Mouse (Mus musculus) kidney, postnatal 0 days (tissue): ENCODE measurements around the gene Pex11b. TPM values are rescaled to one million over a fixed set of nuclear protein-coding genes. Genes with fewer than 3 reads are reported as not detected.

Source experiments
- ATAC-seq: fragments of 200-750 bp; cut with Nextera tagmentation; replicated peaks from 2 replicates; pipeline ENCODE4 v1.8.0; 2017; ENCODE audit warnings: low read depth, moderate number of reproducible peaks, moderate TSS enrichment, moderate library complexity; ENCODE audit not compliant: low FRiP score
- DNase-seq: peaks from one replicate; pipeline ENCODE4 v3.0.0-alpha.2; 2016; ENCODE audit warnings: low spot score
- H3K27ac ChIP-seq: fragments of 300-500 bp; sonication (generic); 2 replicates; pipeline ENCODE4 v1.5.1; 2014; ENCODE audit warnings: mild to moderate bottlenecking
- H3K27me3 ChIP-seq: fragments of 300-500 bp; sonication (generic); 2 replicates; pipeline ENCODE4 v1.6.1; 2014; ENCODE audit warnings: low read length, mixed read lengths; ENCODE audit not compliant: insufficient read depth
- H3K36me3 ChIP-seq: fragments of 300-500 bp; sonication (generic); 2 replicates; pipeline ENCODE4 v1.6.1; 2014; ENCODE audit warnings: low read length, mixed read lengths; ENCODE audit not compliant: insufficient read depth
- H3K4me1 ChIP-seq: fragments of 300-500 bp; sonication (generic); replicated peaks from 2 replicates; pipeline ENCODE4 v1.6.1; 2014; ENCODE audit warnings: antibody characterized with exemption, low read length, mixed read lengths; ENCODE audit not compliant: insufficient read depth
- H3K4me2 ChIP-seq: fragments of 300-500 bp; sonication (generic); 2 replicates; pipeline ENCODE4 v1.6.1; 2014; ENCODE audit warnings: mild to moderate bottlenecking, low read length, moderate library complexity, mixed read lengths
- H3K4me3 ChIP-seq: fragments of 300-500 bp; sonication (generic); replicated peaks from 2 replicates; pipeline ENCODE4 v1.5.1; 2014; ENCODE audit warnings: low read depth, low read length
- H3K9ac ChIP-seq: fragments of 300-500 bp; sonication (generic); 2 replicates; pipeline ENCODE4 v1.6.1; 2014; ENCODE audit warnings: low read depth, low read length
- H3K9me3 ChIP-seq: fragments of 300-500 bp; sonication (generic); replicated peaks from 2 replicates; pipeline ENCODE4 v1.6.1; 2016; ENCODE audit warnings: low read length, inconsistent platforms, mixed read lengths
- CTCF ChIP-seq: IDR thresholded peaks from 2 replicates; pipeline ENCODE4 v1.5.1; 2016; ENCODE audit warnings: antibody characterized with exemption, low read depth, mild to moderate bottlenecking, moderate library complexity
- WGBS: fragments of 180-500 bp; shearing (Covaris S2); extraction: QIAGEN DNeasy Blood & Tissue Kit; methylation state at CpG from one replicate; pipeline ENCODE4 v1.1.7; 2014; 5-methylcytosine and 5-hydroxymethylcytosine counted together
- polyA plus RNA-seq: library from polyadenylated mRNA; unstranded; fragments of >200 nt; fragmentation: Nextera tagmentation; extraction: Ambion mirVana; gene quantifications from 2 replicates; pipeline ENCODE4 v1.2.1, GENCODE M21; 2015

Pex11b gene
- polyA plus RNA-seq, 1 experiment from 2014 or later: 70.1 TPM

- TF ChIP-seq CTCF: no peak
- 7% methylated on average over 15 of the region's 15 CpGs for WGBS
- DNase-seq (peak; percentile 6), ATAC-seq (no peak; the same call in 1 of the 2 replicates)
- peak overlapping the region; percentile 85 for H3K4me3 ChIP-seq
- H3K9ac ChIP-seq: peak overlapping the region; percentile 93
- no peaks in the 10 kb centered on the region for H3K27me3 ChIP-seq
- H3K4me2 ChIP-seq: peak overlapping the region; percentile 88
- H3K36me3 ChIP-seq: peaks cover 17% of the 10 kb centered on the region
- H3K27ac ChIP-seq: peak overlapping the region; percentile 85
- H3K4me1 ChIP-seq: peaks cover 7% of the 10 kb centered on the region
- no peaks in the 10 kb centered on the region for H3K9me3 ChIP-seq
Observed at GRCm38 (mm10) chr3:96635906-96636305, 730 bp downstream of the Pex11b start.

DNA sequence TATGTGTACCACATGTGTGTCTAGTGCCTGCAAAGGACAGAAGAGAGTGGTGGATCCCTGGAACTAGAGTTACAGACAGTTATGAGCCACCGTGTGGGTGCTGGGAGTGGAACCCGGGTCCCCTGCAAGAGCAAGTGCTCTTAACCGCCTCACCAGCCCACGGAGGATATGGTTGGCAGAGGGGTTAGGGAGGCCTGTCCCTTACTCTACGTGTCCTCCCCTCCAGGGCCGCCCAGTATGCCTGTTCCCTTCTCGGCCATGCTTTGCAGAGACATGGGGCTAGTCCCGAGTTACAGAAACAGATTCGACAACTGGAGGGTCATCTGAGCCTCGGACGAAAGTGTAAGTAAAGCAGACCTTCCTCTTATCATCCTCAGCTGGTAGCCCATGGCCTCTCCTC, 1.3 kb downstream of the Pex11b start:
- H3K9me3 ChIP-seq: no peaks in the 10 kb centered on the region
- DNase-seq: no peak
- peaks cover 7% of the 10 kb centered on the region for H3K4me1 ChIP-seq
- no peaks in the 10 kb centered on the region for H3K27me3 ChIP-seq
- peak overlapping the region; percentile 93; the same call in 1 of the 2 replicates for H3K9ac ChIP-seq
- ATAC-seq: no peak
- peaks cover 17% of the 10 kb centered on the region for H3K36me3 ChIP-seq
- no peak for TF ChIP-seq CTCF
- 62% methylated on average over 11 of the region's 11 CpGs for WGBS
- peak overlapping the region; percentile 85 for H3K4me3 ChIP-seq
- no peak overlapping the region for H3K27ac ChIP-seq
- H3K4me2 ChIP-seq: peak overlapping the region; percentile 88

- peak; percentile 75 for TF ChIP-seq CTCF
- ATAC-seq (no peak), DNase-seq (peak; percentile 68)
- H3K4me3 ChIP-seq: no peak overlapping the region
- no peak overlapping the region for H3K4me2 ChIP-seq
- 100% methylated on average over 1 of the region's 1 CpGs for WGBS
- H3K27ac ChIP-seq: no peak overlapping the region
- H3K9me3 ChIP-seq: no peaks in the 10 kb centered on the region
- H3K9ac ChIP-seq: no peak overlapping the region
- no peaks in the 10 kb centered on the region for H3K27me3 ChIP-seq
- H3K36me3 ChIP-seq: peaks cover 17% of the 10 kb centered on the region
- H3K4me1 ChIP-seq: peaks cover 7% of the 10 kb centered on the region
Observed at GRCm38 (mm10) chr3:96639219-96639618, 4.0 kb downstream of the Pex11b start.

GRCm38 (mm10) chr3:96645018-96645649, 10.0 kb downstream of the Pex11b start, which contains the start of gene Itga10:
Itga10 (plus strand) TSS chr3:96645584.
- Histone ChIP-seq H3K27me3 (no peaks in the 10 kb centered on the region), H3K4me1 (no peaks in the 10 kb centered on the region), H3K9ac (no peak within 1 kb of the TSS), H3K4me3 (no peak within 1 kb of the TSS), H3K4me2 (no peak within 1 kb of the TSS), H3K36me3 (0 out of 2 replicates have a peak, but pooled peaks cover 7% of the 10 kb centered on the region), H3K27ac (no peak within 1 kb of the TSS), H3K9me3 (no peaks in the 10 kb centered on the region)
- DNase-seq (peak; percentile 83), ATAC-seq (peak; percentile 63; the same call in 1 of the 2 replicates)
- 59% methylated on average over 7 of the region's 7 CpGs for WGBS
- peak; percentile 71 for TF ChIP-seq CTCF

DNA sequence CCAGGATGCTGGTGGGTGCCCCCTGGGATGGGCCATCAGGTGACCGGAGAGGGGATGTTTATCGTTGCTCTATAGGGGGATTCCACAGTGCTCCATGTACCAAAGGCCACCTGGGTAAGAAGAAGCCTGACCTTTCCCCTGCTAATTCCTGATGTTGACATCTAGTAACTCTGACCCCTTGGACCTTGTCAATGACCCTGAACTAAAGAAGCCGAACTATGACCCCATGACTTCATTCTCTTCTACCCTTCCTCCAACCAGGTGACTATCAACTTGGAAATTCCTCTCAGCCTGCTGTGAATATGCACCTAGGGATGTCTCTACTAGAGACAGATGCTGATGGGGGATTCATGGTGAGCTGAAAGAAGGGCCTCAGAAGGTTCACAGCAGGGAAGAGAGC, 12.2 kb downstream of the Pex11b start:
- Histone ChIP-seq H3K9ac (no peak overlapping the region), H3K27me3 (no peaks in the 10 kb centered on the region), H3K27ac (no peak overlapping the region), H3K9me3 (no peaks in the 10 kb centered on the region), H3K36me3 (0 out of 2 replicates have a peak, but pooled peaks cover 7% of the 10 kb centered on the region), H3K4me3 (no peak overlapping the region), H3K4me2 (no peak overlapping the region), H3K4me1 (no peaks in the 10 kb centered on the region)
- no peak for TF ChIP-seq CTCF
- DNase-seq (no peak), ATAC-seq (no peak)
- 84% methylated on average over 3 of the region's 3 CpGs for WGBS

GRCm38 (mm10) chr3:96660901-96661300, 25.7 kb downstream of the Pex11b start:
- no peak overlapping the region for H3K27ac ChIP-seq
- H3K4me1 ChIP-seq: 0 out of 2 replicates have a peak, but pooled peaks cover 3% of the 10 kb centered on the region
- ATAC-seq (no peak), DNase-seq (no peak)
- no peaks in the 10 kb centered on the region for H3K9me3 ChIP-seq
- 79% methylated on average over 2 of the region's 2 CpGs for WGBS
- no peak overlapping the region for H3K4me2 ChIP-seq
- H3K27me3 ChIP-seq: no peaks in the 10 kb centered on the region
- no peak overlapping the region for H3K9ac ChIP-seq
- no peak for TF ChIP-seq CTCF
- no peak overlapping the region for H3K4me3 ChIP-seq
- no peaks in the 10 kb centered on the region for H3K36me3 ChIP-seq
